Mouse (Mus musculus) megakaryocyte, embryonic 14.5 days (primary cell): ENCODE results near the gene Dnajc5.

ENCODE experiments used
- FLI1 ChIP-seq: IDR thresholded peaks from 2 replicates; pipeline ENCODE4 v1.6.1; 2012; ENCODE audit warnings: low read length, inconsistent platforms, mixed read lengths
- GATA1 ChIP-seq: IDR thresholded peaks from 3 replicates; pipeline ENCODE4 v1.6.1; 2012; ENCODE audit warnings: mixed read lengths, low read length, inconsistent platforms, borderline replicate concordance

GRCm38 (mm10) chr2:181586124-181586523, 65.8 kb downstream of the Dnajc5 start:
- no peak for TF ChIP-seq GATA1
- TF ChIP-seq FLI1, result no peak
